Mouse (Mus musculus): ENCODE data around the gene Setd4. TPM values are rescaled to one million over a fixed set of nuclear protein-coding genes. Genes with fewer than 3 reads are reported as not detected.
"Not testable (repeated sequence)": the region's sequence is repeated elsewhere in the genome, so short reads cannot be mapped to it uniquely, and the experiment has no call there.

The Setd4 gene
- polyA plus RNA-seq (2015; fragmentation: Nextera tagmentation; extraction: Ambion mirVana): 15.8 and 17.1 TPM in 2 replicates

DNA sequence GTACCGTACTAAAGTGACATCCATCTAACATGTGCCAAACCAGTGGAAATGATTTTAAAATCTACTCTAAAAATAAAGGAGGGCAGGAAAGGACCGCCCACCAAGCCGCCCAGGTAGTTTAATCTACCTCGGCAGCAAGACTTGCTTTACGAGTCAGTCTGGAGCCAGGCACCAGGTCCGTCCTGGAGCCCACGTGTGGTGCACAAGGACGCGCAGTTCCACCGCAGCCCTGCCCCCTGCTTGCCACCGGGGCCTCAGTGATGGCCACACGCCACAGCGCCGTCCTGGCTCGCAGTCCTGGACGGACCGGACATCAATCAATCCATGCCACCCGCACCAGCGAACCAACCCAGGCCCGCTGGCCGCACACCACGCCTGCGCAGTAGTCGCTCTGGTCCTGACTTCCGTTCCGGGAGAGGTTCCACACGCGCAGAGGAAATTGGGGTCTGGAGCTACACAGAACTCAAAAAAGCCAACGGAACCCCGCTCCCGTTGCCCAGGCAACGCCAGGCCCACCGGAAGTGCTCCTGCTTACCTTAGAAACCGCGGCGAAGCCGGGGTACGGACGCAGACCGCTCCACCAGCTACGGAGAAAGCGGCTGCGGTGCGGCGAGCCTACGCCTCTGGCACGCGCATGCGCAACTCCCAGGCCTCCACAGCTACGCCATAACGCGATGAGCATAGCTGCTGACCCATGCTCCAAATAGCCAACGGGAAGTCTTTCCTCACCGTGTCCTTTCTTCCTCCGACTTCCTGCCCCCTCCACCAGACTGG is at the start of gene Setd4:
TSS of gene Setd4 (minus strand) at position 625 of the 774 bp plus-strand sequence.
- ATAC-seq: peak; percentile 92
- H3K9ac ChIP-seq (ENCODE audit: low read depth, low read length): peak within 1 kb of the TSS; percentile 76
- H3K9me3 ChIP-seq (ENCODE audit: control insufficient read depth, low read length): no peaks in the 10 kb centered on the region
- peaks cover 15% of the 10 kb centered on the region for H3K4me1 ChIP-seq (ENCODE audit: control insufficient read depth, insufficient read depth, low read depth, low read length)
- peak within 1 kb of the TSS; percentile 56 for H3K4me3 ChIP-seq (ENCODE audit: low read length)
- 2% methylated on average over 53 of the region's 55 CpGs for WGBS
- H3K36me3 ChIP-seq (ENCODE audit: control insufficient read depth, insufficient read depth, low read length): no peaks in the 10 kb centered on the region
- H3K27me3 ChIP-seq (replicated peaks; ENCODE audit: control insufficient read depth, insufficient read depth, low read length): no peaks in the 10 kb centered on the region
- H3K27ac ChIP-seq (ENCODE audit: low read depth, low read length): peak within 1 kb of the TSS; percentile 94
- peak within 1 kb of the TSS; percentile 98 for H3K4me2 ChIP-seq (ENCODE audit: low read length)

DNA sequence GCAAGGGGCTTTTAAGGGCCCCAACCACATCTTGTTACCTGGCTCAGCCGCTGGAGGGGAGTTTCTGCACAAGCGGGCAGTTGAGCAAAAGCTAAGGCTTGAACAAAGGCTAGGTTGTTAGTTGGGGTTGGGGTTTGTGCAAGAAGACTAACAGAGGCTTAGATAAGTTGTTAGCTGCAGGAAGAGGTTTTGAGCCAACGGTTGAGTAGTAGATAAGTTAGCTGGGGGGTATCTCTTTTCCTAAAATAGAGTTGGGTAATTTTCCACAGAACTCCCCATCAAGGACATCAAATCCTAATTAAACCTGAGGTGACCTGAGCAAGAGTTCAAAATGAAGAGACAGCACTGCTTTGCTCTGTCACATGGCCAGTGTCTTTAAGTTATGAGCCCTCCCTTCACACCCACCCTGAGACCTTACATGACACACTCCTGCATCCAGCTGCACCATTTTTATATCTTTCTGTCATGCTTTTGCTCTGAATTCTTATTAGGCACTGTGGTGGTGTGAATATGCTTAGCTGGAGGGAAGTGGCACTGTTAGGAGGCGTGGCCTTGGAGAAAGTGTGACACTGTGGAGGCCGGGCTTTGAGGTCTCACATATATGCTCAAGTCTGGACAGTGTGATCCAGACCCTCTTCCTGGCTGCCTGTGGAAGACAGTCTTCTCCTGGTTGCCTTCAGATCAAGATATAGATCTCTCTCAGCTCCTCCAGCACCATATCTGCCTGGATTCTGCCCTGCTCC is 44.7 kb upstream of the Setd4 start:
- no peak overlapping the region for H3K9ac ChIP-seq (ENCODE audit: low read depth, low read length)
- no peaks in the 10 kb centered on the region for H3K4me1 ChIP-seq (ENCODE audit: control insufficient read depth, insufficient read depth, low read depth, low read length)
- H3K4me3 ChIP-seq (ENCODE audit: low read length): no peak overlapping the region
- 88% methylated on average over 5 of the region's 5 CpGs for WGBS
- no peak overlapping the region for H3K27ac ChIP-seq (ENCODE audit: low read depth, low read length)
- no peaks in the 10 kb centered on the region for H3K36me3 ChIP-seq (ENCODE audit: control insufficient read depth, insufficient read depth, low read length)
- no peaks in the 10 kb centered on the region for H3K27me3 ChIP-seq (replicated peaks; ENCODE audit: control insufficient read depth, insufficient read depth, low read length)
- no peak for ATAC-seq
- no peak overlapping the region for H3K4me2 ChIP-seq (ENCODE audit: low read length)
- H3K9me3 ChIP-seq (ENCODE audit: control insufficient read depth, low read length): no peaks in the 10 kb centered on the region

DNA sequence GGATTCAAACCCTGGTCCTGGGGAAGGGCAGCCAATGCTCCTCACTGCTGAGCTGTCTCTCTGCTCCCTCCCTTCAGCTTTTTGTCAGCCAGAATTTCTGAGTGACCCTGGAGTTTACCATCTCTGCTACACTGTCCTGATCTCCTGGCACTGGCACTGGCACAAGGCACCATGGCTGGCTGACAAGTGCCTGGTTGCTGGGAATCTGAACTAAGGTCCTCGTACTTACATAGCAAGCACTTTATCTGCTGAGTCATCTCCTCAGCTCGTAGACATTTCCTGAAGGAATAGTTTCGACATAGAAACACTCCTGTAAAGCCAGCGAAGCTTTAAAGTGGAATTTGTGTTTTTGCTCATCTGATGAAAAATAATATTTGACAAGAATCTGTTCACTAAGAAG is 40.1 kb upstream of the Setd4 start:
- Histone ChIP-seq H3K4me1 (ENCODE audit: control insufficient read depth, insufficient read depth, low read depth, low read length) (no peaks in the 10 kb centered on the region), H3K4me3 (ENCODE audit: low read length) (no peak overlapping the region), H3K9me3 (ENCODE audit: control insufficient read depth, low read length) (no peaks in the 10 kb centered on the region), H3K27ac (ENCODE audit: low read depth, low read length) (no peak overlapping the region), H3K4me2 (ENCODE audit: low read length) (no peak overlapping the region), H3K27me3 (replicated peaks; ENCODE audit: control insufficient read depth, insufficient read depth, low read length) (no peaks in the 10 kb centered on the region), H3K36me3 (ENCODE audit: control insufficient read depth, insufficient read depth, low read length) (no peaks in the 10 kb centered on the region), H3K9ac (ENCODE audit: low read depth, low read length) (no peak overlapping the region)
- no peak for ATAC-seq
- WGBS: 78% methylated on average over 4 of the region's 4 CpGs

DNA sequence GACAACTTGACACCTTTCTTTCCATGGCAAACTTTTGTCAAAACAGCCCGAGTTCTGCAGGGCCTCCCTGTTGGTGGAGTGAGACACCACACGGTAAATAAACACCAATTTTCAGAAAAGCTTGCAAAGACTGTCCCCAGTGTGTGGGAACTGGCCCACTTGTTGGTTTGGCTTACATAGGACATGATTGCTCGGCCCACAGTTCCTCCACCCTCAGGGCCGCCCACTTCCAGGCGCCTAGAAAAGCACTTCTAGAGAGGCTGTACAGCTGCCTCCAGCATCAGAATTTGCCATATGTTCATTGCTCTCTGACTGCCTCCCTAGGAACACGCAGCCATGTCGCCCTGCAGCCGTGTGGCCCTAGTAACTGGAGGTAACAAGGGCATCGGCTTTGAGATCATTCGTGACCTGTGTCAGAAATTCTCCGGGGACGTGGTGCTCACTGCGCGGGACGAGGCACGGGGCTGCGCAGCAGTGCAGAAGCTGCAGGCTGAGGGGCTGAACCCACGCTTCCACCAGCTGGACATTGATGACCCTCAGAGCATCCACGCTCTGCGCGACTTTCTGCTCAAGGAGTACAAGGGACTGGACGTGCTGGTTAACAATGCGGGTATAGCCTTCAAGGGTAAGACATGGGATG is 24.0 kb upstream of the Setd4 start, which contains the start of gene Gm5678:
TSS of gene Gm5678 (plus strand) at position 337 of the 640 bp plus-strand sequence.
- H3K36me3 ChIP-seq (ENCODE audit: control insufficient read depth, insufficient read depth, low read length): no peaks in the 10 kb centered on the region
- no peak within 1 kb of the TSS for H3K27ac ChIP-seq (ENCODE audit: low read depth, low read length)
- no peaks in the 10 kb centered on the region for H3K9me3 ChIP-seq (ENCODE audit: control insufficient read depth, low read length)
- no peaks in the 10 kb centered on the region for H3K4me1 ChIP-seq (ENCODE audit: control insufficient read depth, insufficient read depth, low read depth, low read length)
- no peaks in the 10 kb centered on the region for H3K27me3 ChIP-seq (replicated peaks; ENCODE audit: control insufficient read depth, insufficient read depth, low read length)
- no peak within 1 kb of the TSS for H3K9ac ChIP-seq (ENCODE audit: low read depth, low read length)
- no peak for ATAC-seq
- H3K4me2 ChIP-seq (ENCODE audit: low read length): no peak within 1 kb of the TSS
- WGBS: 83% methylated on average over 23 of the region's 23 CpGs
- no peak within 1 kb of the TSS for H3K4me3 ChIP-seq (ENCODE audit: low read length)

DNA sequence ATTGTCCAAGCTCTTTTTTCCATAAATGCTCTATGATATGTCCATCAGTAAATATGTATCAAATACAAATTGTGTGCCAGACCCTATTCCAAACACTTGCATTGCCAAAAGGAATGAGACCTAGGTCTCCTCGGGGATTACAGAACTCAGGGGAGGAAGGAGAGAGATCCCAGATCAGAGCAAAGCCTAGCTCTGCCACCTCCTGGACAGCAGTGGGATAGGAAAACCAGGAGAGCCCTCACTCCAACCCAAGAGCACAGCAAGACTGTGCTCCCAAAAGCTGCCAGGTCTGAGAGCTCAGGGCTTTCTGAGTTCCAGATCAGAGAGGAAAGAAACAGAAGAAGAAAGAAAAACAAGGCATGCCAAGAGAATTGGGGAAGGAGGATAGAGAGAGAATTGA is 22.9 kb upstream of the Setd4 start:
- Histone ChIP-seq H3K4me1 (ENCODE audit: control insufficient read depth, insufficient read depth, low read depth, low read length) (no peaks in the 10 kb centered on the region), H3K27me3 (replicated peaks; ENCODE audit: control insufficient read depth, insufficient read depth, low read length) (no peaks in the 10 kb centered on the region), H3K4me3 (ENCODE audit: low read length) (no peak overlapping the region), H3K4me2 (ENCODE audit: low read length) (no peak overlapping the region), H3K9me3 (ENCODE audit: control insufficient read depth, low read length) (no peaks in the 10 kb centered on the region), H3K27ac (ENCODE audit: low read depth, low read length) (no peak overlapping the region), H3K36me3 (ENCODE audit: control insufficient read depth, insufficient read depth, low read length) (no peaks in the 10 kb centered on the region), H3K9ac (ENCODE audit: low read depth, low read length) (no peak overlapping the region)
- no peak for ATAC-seq
- WGBS: 25% methylated on average over 1 of the region's 1 CpGs

DNA sequence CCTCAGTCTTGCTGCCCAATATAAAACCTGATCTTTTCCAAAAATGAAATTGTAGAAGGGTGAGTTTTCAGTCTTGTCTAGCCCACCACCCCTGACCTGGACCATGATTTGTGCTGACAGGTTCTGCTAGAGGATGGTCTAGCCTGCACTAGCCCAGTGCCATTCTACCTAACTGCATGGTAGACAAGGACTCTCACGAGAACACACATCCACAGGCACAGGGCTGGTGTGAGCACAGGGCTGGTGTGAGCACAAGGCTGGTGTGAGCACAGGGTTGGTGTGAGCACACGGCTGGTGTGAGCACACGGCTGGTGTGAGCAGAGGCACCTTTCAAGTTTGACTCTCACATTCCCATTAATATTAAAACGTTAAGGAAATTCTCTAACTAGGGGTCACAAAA is 20.8 kb upstream of the Setd4 start:
- no peak overlapping the region for H3K27ac ChIP-seq (ENCODE audit: low read depth, low read length)
- H3K4me3 ChIP-seq (ENCODE audit: low read length): no peak overlapping the region
- no peaks in the 10 kb centered on the region for H3K9me3 ChIP-seq (ENCODE audit: control insufficient read depth, low read length)
- no peaks in the 10 kb centered on the region for H3K36me3 ChIP-seq (ENCODE audit: control insufficient read depth, insufficient read depth, low read length)
- ATAC-seq: no peak
- H3K4me1 ChIP-seq (ENCODE audit: control insufficient read depth, insufficient read depth, low read depth, low read length): no peaks in the 10 kb centered on the region
- H3K27me3 ChIP-seq (replicated peaks; ENCODE audit: control insufficient read depth, insufficient read depth, low read length): no peaks in the 10 kb centered on the region
- no peak overlapping the region for H3K9ac ChIP-seq (ENCODE audit: low read depth, low read length)
- H3K4me2 ChIP-seq (ENCODE audit: low read length): no peak overlapping the region
- WGBS: 86% methylated on average over 4 of the region's 4 CpGs

DNA sequence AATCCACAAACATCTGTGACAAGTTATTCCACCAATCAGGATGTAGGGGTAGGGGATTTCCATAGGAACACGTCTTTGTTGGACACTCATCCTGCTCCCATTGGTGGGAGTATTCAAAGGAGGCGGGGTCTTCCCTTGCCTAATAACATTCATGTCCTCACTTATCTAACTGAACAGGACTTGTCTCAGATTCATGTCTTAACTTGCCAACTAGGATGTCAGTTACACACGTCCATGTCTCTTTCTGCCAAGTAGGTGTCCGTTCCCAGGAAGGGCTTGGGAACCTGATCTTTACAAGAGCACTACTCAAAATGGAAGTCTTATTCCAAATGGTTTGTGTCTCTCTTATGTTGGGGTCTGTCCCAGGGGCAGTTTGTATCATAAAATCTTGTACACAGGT is 19.9 kb upstream of the Setd4 start:
- H3K27ac ChIP-seq (ENCODE audit: low read depth, low read length); H3K9ac ChIP-seq (ENCODE audit: low read depth, low read length); H3K27me3 ChIP-seq (replicated peaks; ENCODE audit: control insufficient read depth, insufficient read depth, low read length); H3K4me2 ChIP-seq (ENCODE audit: low read length); H3K4me3 ChIP-seq (ENCODE audit: low read length); H3K9me3 ChIP-seq (ENCODE audit: control insufficient read depth, low read length); H3K36me3 ChIP-seq (ENCODE audit: control insufficient read depth, insufficient read depth, low read length); H3K4me1 ChIP-seq (ENCODE audit: control insufficient read depth, insufficient read depth, low read depth, low read length); ATAC-seq: not testable (repeated sequence)
- 88% methylated on average over 4 of the region's 4 CpGs for WGBS

DNA sequence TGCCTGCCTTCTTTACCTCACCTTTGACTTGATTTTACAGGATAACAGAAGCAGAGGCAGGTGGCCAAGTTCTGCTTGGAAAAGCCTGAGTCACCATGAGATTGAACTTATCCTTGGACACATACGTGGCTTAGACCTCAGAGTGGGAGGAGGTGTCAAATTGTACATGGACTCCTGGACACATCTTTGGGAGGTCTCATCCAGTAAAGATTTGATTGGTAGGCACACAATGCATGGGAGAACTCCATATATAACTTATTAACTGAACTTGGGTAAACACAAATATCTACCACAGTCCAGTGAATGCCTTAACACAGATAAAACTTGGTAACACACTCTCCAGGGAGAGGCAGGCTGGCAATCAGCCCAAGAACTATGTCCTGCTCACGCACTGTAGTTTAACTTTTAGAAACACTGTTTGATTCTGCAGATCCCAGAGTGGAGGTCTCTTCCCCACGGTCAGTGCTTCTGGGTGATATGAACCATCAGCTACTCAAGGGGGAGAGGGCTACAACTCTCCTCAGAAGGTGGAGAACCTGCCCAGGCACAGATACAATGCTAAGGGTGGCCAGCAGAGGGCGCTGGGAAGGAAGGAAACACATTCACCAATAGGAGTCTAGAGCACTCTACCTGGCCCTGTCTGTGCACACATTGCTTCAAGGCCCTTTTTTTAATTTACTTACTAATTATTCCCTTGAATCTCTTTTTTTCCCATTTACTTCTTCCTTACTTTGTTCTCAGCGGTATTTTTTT is 11.4 kb upstream of the Setd4 start:
- H3K9me3 ChIP-seq (ENCODE audit: control insufficient read depth, low read length): no peaks in the 10 kb centered on the region
- H3K27me3 ChIP-seq (replicated peaks; ENCODE audit: control insufficient read depth, insufficient read depth, low read length): no peaks in the 10 kb centered on the region
- no peak overlapping the region for H3K4me2 ChIP-seq (ENCODE audit: low read length)
- 45% methylated on average over 5 of the region's 5 CpGs for WGBS
- no peak overlapping the region for H3K27ac ChIP-seq (ENCODE audit: low read depth, low read length)
- H3K4me3 ChIP-seq (ENCODE audit: low read length): no peak overlapping the region
- peaks cover 3% of the 10 kb centered on the region for H3K36me3 ChIP-seq (ENCODE audit: control insufficient read depth, insufficient read depth, low read length)
- H3K9ac ChIP-seq (ENCODE audit: low read depth, low read length): no peak overlapping the region
- no peak for ATAC-seq
- no peaks in the 10 kb centered on the region for H3K4me1 ChIP-seq (ENCODE audit: control insufficient read depth, insufficient read depth, low read depth, low read length)

Data from hindbrain, embryonic 16.5 days (tissue).